Mouse (Mus musculus): ENCODE results near the gene Washc1.
A peak's percentile ranks its signal among the peaks of the same experiment; 100 is the strongest.

DNA sequence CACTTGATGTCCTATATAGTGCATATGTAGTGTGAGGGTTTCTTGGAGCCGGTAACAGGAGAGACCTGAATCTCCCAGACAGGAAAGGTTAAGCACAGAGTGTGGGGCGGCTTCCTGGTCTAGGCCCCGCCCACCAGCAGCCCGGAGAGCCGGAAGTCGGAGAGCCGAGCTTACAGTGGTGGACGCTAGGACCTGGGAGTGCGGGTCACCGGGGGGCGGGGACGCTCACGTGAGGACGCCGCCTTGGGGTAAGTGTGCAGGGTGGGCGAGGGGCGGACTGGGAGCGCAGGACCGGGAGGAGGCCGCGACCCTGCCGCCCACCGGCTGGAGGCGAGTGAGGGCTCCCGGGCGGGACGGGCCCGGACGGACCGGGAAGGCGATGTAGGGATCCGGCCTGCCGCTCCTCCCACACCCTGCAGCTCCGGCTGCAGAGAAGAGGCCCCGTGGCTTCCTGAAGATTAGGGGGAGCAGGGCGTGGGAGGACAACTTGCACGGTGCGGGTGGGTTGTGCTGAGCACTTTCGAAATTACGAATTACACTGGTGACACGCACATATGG is at the start of gene Washc1:
- TF ChIP-seq CTCF (IDR thresholded peaks at IDR 0.05; ENCODE audit: low read depth) (no peak), EP300 (IDR thresholded peaks at IDR 0.05; ENCODE audit: low read depth) (peak; percentile 57; the same call in 1 of the 2 replicates)
